Mouse (Mus musculus): ENCODE results near the gene Tmem108.

Tmem108 gene

DNA sequence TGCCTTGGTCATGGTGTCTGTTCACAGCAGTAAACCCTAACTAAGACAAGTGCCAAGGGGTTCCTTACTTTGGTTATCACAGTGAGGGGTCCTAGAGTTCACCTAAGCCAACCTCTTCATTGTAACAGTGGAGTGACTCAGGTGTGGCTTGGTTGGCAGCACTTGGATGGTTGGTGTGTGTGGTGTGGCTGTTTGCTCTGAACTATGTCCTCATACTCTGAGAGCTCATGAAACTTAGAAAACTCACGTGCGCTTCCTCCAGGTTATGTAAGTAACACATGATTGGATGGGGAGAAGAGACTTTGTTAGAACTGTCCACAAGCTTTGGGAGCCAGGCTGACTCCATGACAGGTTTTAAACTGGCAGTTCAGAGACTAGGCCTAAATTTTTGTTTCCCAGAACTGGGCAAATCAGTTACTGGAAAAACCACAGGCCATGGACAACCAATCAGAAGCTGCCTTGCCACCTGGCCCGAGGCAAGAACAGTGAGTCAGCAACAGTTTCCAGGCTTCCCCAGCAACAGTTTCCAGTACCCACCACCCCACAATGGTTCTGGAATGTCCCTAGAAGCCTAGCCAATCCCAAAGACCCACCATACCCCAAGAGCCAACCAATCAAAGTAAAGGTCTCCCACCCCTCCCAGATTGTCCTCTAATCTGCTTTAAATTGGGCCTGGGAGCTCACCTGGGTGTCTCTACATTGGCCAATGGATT lies 257.9 kb downstream of the Tmem108 start:
- DNase-seq (ENCODE audit: low read depth in 2 of 2, low spot score in 2 of 2): no peak

DNA sequence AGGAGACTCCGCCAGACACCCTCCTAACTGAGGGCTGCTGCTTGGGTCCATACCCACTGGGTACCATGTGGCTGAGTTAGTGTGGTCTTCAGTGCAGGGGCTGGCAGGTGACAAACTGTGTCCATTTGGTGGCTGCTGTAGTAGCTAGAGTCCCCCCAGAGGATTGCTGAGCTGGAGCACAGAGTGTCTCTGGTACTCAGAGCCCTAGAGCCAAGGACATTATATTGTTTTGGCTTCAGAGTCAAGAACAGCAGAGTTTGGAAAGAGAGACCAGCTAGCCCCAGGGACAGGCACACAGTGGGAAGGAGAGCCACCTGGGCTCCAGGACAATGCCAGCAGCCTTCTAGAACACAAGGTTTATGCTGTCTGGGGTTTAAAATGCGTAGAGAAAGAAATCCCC lies 259.0 kb downstream of the Tmem108 start:
- no peak for DNase-seq (ENCODE audit: low read depth in 2 of 2, low spot score in 2 of 2)

- no peak for DNase-seq (ENCODE audit: low read depth in 2 of 2, low spot score in 2 of 2)
Measured at GRCm38 (mm10) chr9:103501861-103502364, 259.7 kb downstream of the Tmem108 start.

DNA sequence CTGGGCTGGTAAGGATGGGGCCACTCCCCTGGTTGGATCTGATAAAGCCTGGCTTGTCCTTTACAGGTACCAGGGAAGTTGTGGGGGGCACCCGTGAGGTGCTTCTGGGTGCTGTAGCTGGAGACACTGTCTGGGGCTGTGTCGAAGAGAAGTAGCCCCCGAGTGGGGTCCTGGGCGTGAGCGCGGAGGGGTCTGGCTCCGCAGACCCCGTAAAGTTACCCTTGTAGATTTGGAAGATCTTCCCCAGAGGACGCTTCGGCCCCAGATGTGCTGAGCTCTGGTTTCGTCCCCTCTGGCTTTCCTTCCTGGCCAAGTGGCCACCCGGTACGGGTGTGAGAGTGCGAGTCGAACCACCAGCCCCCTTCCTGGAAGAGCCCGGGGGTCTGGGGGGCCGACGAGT lies 262.3 kb downstream of the Tmem108 start:
- DNase-seq (ENCODE audit: low read depth in 2 of 2, low spot score in 2 of 2): no peak

DNA sequence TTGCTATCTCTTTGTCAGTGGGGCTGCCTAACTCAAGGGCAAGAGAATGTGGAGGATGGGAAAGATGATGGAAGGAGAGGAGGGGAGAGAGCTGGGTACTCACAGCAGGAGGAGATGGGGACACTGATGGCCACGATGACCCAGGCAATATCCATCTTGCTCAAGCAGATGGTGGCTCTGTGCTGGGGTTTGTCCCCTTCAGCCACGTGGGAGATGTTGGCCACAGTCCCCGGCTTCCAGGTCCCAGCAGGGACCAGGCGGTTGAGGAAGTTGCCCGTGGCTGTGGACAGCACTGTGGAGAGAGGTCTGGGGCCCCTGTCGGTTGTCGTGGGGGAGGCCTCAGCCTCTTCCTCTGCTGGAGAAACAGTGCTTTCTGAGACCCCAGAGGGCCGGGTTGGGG lies 262.9 kb downstream of the Tmem108 start:
- DNase-seq (ENCODE audit: low read depth in 2 of 2, low spot score in 2 of 2): no peak

DNA sequence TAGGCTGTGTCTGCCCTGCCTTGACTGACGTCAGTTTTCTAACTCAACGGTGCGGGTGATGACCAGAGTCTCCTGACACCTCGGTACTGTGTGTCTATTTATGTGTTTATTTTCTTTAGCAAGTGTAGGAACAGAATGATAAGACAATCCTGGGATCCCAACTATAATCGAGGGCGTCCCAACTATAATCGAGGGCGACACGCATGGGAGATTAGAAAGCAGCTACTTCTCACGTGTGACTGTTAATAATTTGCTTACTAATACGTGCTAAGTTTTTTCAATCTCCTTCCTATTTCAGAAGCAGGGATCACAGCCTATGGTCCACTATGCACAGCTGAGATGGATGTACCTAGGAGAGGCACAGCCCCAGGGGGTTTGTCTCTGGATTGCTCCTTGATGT lies 266.2 kb downstream of the Tmem108 start:
- DNase-seq (ENCODE audit: low read depth in 2 of 2, low spot score in 2 of 2): no peak

DNA sequence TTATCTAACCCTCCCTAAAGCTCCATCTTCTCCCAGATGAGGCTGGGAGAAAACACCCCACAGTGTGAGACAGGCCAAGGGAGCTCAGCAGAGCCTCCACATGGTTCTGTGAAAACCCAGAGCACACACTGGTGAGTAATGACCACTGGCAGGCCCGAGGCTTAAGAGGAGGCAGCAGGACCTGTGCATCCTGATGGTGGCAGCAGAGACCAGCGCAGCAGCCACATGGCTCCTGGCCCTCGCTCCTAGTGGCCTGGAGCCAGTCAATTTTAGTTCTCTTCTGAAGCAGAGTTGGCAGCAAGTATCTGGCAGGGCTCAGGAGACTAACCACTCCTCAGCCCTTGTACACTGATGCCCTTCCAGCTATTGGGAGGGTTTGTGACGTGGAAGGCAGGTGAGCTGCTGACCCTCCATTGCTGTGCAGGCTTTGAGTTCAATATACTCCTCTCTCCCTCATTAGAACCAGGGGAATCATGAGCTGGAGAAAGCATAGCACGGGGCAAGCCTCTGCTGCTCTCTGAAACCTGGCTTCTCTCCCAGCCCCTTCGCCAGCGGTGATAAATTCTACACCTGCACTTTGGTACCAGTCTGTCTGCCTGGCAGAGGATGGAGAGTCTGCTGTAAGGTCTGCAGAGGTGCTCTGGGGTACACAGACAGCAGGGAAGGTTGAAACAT lies 267.2 kb downstream of the Tmem108 start:
- no peak for DNase-seq (ENCODE audit: low read depth in 2 of 2, low spot score in 2 of 2)

DNA sequence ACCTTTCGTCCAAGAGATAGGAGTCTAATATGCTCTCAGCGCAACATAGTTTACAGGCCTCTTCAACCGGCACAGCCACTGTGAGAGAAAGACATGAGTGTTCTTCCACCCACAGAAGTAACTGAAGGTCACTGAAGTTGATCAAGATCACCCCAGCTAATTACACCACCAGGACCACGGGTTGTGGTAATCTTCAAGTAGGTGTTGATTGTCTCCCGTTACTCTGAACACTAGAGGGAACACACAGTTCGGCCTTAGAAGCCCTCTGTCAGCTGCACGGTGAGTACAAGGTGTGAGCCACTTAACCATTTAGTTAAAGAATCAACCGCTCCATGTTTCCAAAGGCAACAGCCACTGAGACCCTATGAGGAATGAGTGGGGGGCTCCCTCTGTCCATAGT lies 269.7 kb downstream of the Tmem108 start:
- no peak for DNase-seq (ENCODE audit: low read depth in 2 of 2, low spot score in 2 of 2)

GRCm38 (mm10) chr9:103490439-103490838 lies 271.2 kb downstream of the Tmem108 start:
- DNase-seq (ENCODE audit: low read depth in 2 of 2, low spot score in 2 of 2): peak; percentile 62 to 67

- DNase-seq (ENCODE audit: low read depth in 2 of 2, low spot score in 2 of 2): peak; percentile 57 to 67
Measured at GRCm38 (mm10) chr9:103489883-103490282, 271.8 kb downstream of the Tmem108 start.

GRCm38 (mm10) chr9:103489096-103489495 lies 272.5 kb downstream of the Tmem108 start:
- DNase-seq (ENCODE audit: low read depth in 2 of 2, low spot score in 2 of 2): peak; percentile 20 to 53

DNA sequence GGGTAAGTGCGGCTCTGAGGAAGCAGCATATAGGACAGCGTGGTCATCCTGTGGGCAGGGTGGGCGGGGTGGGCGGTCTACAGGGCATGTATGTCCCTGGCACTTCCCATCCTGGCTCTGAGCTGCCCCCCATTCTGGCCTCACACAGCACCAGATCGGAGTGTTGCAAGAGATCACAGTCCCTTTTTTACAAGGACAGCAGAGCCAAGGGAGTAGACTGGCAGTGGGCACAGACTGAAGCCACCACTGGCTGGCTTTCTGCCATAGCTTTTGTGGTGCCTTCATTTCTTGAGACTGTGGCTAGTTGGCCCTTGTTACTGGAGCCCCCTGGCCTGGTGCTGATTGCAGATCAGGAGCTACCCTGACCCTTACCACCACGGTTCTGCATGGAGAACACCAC lies 275.4 kb downstream of the Tmem108 start:
- DNase-seq (ENCODE audit: low read depth in 2 of 2, low spot score in 2 of 2): no peak

- no peak for DNase-seq (ENCODE audit: low read depth in 2 of 2, low spot score in 2 of 2)
Measured at GRCm38 (mm10) chr9:103485606-103486005, 276.0 kb downstream of the Tmem108 start.

GRCm38 (mm10) chr9:103480603-103481220 lies 280.9 kb downstream of the Tmem108 start:
- no peak for DNase-seq (ENCODE audit: low read depth in 2 of 2, low spot score in 2 of 2)

GRCm38 (mm10) chr9:103480044-103480576 lies 281.5 kb downstream of the Tmem108 start, which contains the start of gene Bfsp2:
Gene Bfsp2 (minus strand): TSS chr9:103480420.
- DNase-seq (ENCODE audit: low read depth in 2 of 2, low spot score in 2 of 2): no peak

DNA sequence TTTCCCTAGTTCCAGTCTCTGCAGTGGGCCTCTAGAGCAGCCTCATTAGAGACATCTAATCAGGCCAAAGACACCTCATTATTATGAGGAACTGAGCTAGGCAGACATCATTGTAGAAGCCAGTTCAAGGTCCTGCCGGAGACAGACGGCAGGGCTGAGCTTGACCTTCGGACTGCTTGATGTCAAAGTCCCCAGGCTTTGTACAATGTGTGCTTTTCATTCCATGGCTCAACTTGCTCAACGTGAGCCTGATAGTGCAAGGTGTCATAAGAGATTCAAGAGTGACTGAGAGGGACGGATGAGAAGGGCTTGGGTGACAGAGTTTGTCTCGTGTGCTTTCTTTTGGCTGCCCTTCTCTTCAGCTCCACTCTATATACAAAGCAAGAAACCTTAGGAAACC lies 286.2 kb downstream of the Tmem108 start:
- no peak for DNase-seq (ENCODE audit: low read depth in 2 of 2, low spot score in 2 of 2)

GRCm38 (mm10) chr9:103473915-103474688 lies 287.5 kb downstream of the Tmem108 start:
- DNase-seq (ENCODE audit: low read depth in 2 of 2, low spot score in 2 of 2): no peak

DNA sequence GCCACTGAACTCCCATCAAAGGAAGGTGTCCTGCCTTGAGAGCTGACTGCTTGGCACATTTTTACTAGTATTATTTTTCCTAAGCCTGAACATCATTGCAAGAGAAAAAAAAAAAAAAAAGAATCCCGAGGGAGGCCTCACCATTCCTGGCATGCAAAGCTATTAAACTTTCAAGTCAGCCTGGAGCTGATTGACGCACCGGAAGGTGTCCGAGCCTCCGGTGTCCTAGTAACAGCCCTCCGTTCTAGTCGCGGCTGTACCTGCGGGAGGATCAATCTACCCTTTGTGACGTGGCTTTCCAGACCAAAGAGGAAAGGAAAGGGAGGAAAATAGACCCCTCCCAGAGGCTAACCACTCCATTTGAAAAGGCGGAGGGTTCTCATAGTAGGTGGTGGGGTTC lies 289.9 kb downstream of the Tmem108 start:
- no peak for DNase-seq (ENCODE audit: low read depth in 2 of 2, low spot score in 2 of 2)

GRCm38 (mm10) chr9:103469516-103469915 lies 292.1 kb downstream of the Tmem108 start:
- peak; percentile 45 to 62 for DNase-seq (ENCODE audit: low read depth in 2 of 2, low spot score in 2 of 2)

DNA sequence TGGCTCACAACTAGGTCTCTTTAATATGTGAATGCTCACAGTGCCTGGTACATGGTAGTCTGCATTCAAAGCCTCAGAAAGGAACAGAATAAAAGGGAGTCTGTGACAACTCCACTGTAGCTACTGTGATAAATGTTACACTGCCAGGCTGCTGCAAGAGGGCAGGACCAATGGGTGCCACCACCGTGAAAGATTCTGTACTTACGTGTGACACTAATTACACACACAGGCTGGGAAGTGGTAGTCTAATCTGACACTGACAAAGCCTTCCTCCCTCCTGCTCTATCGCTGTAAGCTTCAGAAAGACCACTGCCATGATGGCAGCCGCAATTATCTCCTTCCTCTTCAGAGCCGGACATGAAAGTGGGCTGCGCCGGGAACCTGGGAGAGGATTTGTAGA lies 292.7 kb downstream of the Tmem108 start:
- DNase-seq (ENCODE audit: low read depth in 2 of 2, low spot score in 2 of 2): no peak

DNA sequence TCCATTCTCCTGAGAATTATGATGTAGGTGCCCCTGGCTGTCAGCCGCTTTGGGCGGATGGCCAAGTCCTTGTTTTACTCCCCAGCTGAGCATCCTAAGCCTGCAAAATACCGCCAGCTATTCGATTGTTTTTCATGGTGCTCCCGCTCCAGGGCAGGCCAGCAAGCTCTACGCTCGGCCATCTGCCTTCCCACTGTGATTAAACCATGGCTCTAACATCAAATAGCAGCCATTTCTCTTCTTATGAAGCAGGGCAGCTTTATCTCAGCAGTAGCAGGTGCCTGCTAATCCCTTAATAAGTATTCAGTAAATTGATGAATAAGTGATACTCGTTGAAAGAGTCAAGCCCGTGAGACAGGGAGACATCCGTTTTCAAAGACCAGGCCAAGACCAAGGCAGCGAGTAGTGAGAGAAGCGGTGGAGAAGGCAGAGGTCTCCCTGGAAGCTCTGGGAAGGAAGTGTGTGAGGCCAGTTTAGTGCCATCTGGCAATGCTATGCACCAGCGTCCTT lies 295.9 kb downstream of the Tmem108 start:
- DNase-seq (ENCODE audit: low read depth in 2 of 2, low spot score in 2 of 2): no peak

Measured in CD8-positive naive resting alpha-beta T cell, adult 2 months (primary cell).